Mouse (Mus musculus): Measurements from ENCODE around the gene Dclre1b. TPM values are rescaled to one million over a fixed set of nuclear protein-coding genes. Genes with fewer than 3 reads are reported as not detected.
"Not testable (repeated sequence)": the region's sequence is repeated elsewhere in the genome, so short reads cannot be mapped to it uniquely, and the experiment has no call there.

Dclre1b gene
- polyA plus RNA-seq, 2 experiments, result 11.4 to 32.2 TPM

- Histone ChIP-seq H3K9me3 (ENCODE audit: control insufficient read depth, low read length) (no peaks in the 10 kb centered on the region), H3K27ac (replicated peaks; ENCODE audit: low read depth, low read length) (no peak overlapping the region), H3K4me3 (replicated peaks; ENCODE audit: low read length) (no peak overlapping the region), H3K4me2 (replicated peaks; ENCODE audit: low read depth, low read length, severe bottlenecking) (no peak overlapping the region), H3K9ac (ENCODE audit: low read depth, low read length, severe bottlenecking) (no peak overlapping the region), H3K36me3 (ENCODE audit: control insufficient read depth, insufficient read depth, low read length) (no peaks in the 10 kb centered on the region), H3K4me1 (ENCODE audit: control insufficient read depth, insufficient read depth, low read length) (no peaks in the 10 kb centered on the region), H3K27me3 (ENCODE audit: control insufficient read depth, insufficient read depth, low read length) (no peaks in the 10 kb centered on the region)
- DNase-seq (ENCODE audit: low spot score) (no peak), ATAC-seq (ENCODE audit: low FRiP score, low read depth) (no peak)
- no peak for TF ChIP-seq POLR2A (IDR thresholded peaks at IDR 0.05; ENCODE audit: borderline replicate concordance, extremely low read depth, insufficient read depth, insufficient read length)
- 72% methylated on average over 7 of the region's 7 CpGs for WGBS
Measured at GRCm38 (mm10) chr3:103831146-103831545, 21.9 kb upstream of the Dclre1b start.

- not testable (repeated sequence) for H3K4me1 ChIP-seq (ENCODE audit: control insufficient read depth, insufficient read depth, low read length); H3K9ac ChIP-seq (ENCODE audit: low read depth, low read length, severe bottlenecking); H3K4me2 ChIP-seq (replicated peaks; ENCODE audit: low read depth, low read length, severe bottlenecking); H3K27me3 ChIP-seq (ENCODE audit: control insufficient read depth, insufficient read depth, low read length); H3K27ac ChIP-seq (replicated peaks; ENCODE audit: low read depth, low read length); H3K36me3 ChIP-seq (ENCODE audit: control insufficient read depth, insufficient read depth, low read length); ATAC-seq (ENCODE audit: low FRiP score, low read depth); H3K4me3 ChIP-seq (replicated peaks; ENCODE audit: low read length); H3K9me3 ChIP-seq (ENCODE audit: control insufficient read depth, low read length)
- DNase-seq (ENCODE audit: low spot score), result peak; percentile 25
- 43% methylated on average over 1 of the region's 1 CpGs for WGBS
Measured at GRCm38 (mm10) chr3:103830681-103831080, 21.4 kb upstream of the Dclre1b start.

DNA sequence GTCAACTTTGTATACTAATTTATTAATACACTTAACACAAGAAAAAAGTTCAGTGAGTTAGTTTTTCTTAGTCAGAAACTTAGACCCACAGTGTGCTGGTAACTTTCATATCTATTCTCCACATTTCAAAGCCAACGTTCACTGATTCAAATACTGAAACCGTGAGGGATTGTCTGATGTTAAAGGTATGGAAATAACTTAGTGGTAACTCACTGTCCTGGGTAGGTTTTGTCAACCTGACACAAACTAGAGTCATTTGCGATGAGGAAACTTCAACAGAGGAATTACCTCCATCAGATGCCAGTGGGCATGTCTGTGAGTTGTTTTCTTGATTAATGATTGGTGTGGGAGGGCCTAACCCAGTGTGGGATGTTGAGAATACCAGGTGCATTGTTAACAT, 19.8 kb upstream of the Dclre1b start:
- 90% methylated on average over 3 of the region's 3 CpGs for WGBS
- H3K4me2 ChIP-seq (replicated peaks; ENCODE audit: low read depth, low read length, severe bottlenecking), result no peak overlapping the region
- DNase-seq (ENCODE audit: low spot score) (no peak), ATAC-seq (ENCODE audit: low FRiP score, low read depth) (no peak)
- no peaks in the 10 kb centered on the region for H3K4me1 ChIP-seq (ENCODE audit: control insufficient read depth, insufficient read depth, low read length)
- H3K9me3 ChIP-seq (ENCODE audit: control insufficient read depth, low read length), result no peaks in the 10 kb centered on the region
- no peak overlapping the region for H3K9ac ChIP-seq (ENCODE audit: low read depth, low read length, severe bottlenecking)
- no peak for TF ChIP-seq POLR2A (IDR thresholded peaks at IDR 0.05; ENCODE audit: borderline replicate concordance, extremely low read depth, insufficient read depth, insufficient read length)
- H3K27ac ChIP-seq (replicated peaks; ENCODE audit: low read depth, low read length), result no peak overlapping the region
- H3K27me3 ChIP-seq (ENCODE audit: control insufficient read depth, insufficient read depth, low read length), result no peaks in the 10 kb centered on the region
- no peak overlapping the region for H3K4me3 ChIP-seq (replicated peaks; ENCODE audit: low read length)
- H3K36me3 ChIP-seq (ENCODE audit: control insufficient read depth, insufficient read depth, low read length), result no peaks in the 10 kb centered on the region

DNA sequence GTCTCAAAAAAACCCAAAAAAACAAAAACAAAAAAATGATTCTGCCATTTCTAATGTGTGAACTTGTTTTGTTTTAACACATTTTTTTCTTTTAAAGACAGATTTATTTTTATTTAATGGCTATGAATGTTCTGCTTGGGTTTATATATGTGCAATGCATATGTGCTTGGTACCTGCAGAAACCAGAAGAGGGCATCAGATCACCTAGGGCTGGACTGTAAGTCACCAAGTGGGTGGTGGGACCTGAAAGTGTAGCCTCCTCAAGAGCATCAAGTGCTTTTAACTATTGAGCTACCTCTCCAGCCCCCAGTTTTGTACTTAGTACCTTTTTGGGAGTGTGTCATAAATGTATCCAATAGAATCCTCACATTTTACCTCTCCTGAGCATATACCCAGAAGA, 18.3 kb upstream of the Dclre1b start:
- Histone ChIP-seq H3K4me3 (replicated peaks; ENCODE audit: low read length) (no peak overlapping the region), H3K4me2 (replicated peaks; ENCODE audit: low read depth, low read length, severe bottlenecking) (no peak overlapping the region), H3K9me3 (ENCODE audit: control insufficient read depth, low read length) (no peaks in the 10 kb centered on the region), H3K4me1 (ENCODE audit: control insufficient read depth, insufficient read depth, low read length) (no peaks in the 10 kb centered on the region), H3K9ac (ENCODE audit: low read depth, low read length, severe bottlenecking) (no peak overlapping the region), H3K27me3 (ENCODE audit: control insufficient read depth, insufficient read depth, low read length) (no peaks in the 10 kb centered on the region), H3K27ac (replicated peaks; ENCODE audit: low read depth, low read length) (no peak overlapping the region), H3K36me3 (ENCODE audit: control insufficient read depth, insufficient read depth, low read length) (peaks cover 4% of the 10 kb centered on the region; the same call in 1 of the 2 replicates)
- no peak for TF ChIP-seq POLR2A (IDR thresholded peaks at IDR 0.05; ENCODE audit: borderline replicate concordance, extremely low read depth, insufficient read depth, insufficient read length)
- DNase-seq (ENCODE audit: low spot score), result no peak
- no peak for ATAC-seq (ENCODE audit: low FRiP score, low read depth)

- no peak for TF ChIP-seq POLR2A (IDR thresholded peaks at IDR 0.05; ENCODE audit: borderline replicate concordance, extremely low read depth, insufficient read depth, insufficient read length)
- Histone ChIP-seq H3K4me3 (replicated peaks; ENCODE audit: low read length) (no peak overlapping the region), H3K36me3 (ENCODE audit: control insufficient read depth, insufficient read depth, low read length) (peaks cover 37% of the 10 kb centered on the region), H3K4me1 (ENCODE audit: control insufficient read depth, insufficient read depth, low read length) (peaks cover 7% of the 10 kb centered on the region), H3K4me2 (replicated peaks; ENCODE audit: low read depth, low read length, severe bottlenecking) (no peak overlapping the region), H3K9me3 (ENCODE audit: control insufficient read depth, low read length) (no peaks in the 10 kb centered on the region), H3K9ac (ENCODE audit: low read depth, low read length, severe bottlenecking) (no peak overlapping the region), H3K27me3 (ENCODE audit: control insufficient read depth, insufficient read depth, low read length) (no peaks in the 10 kb centered on the region), H3K27ac (replicated peaks; ENCODE audit: low read depth, low read length) (no peak overlapping the region)
- DNase-seq (ENCODE audit: low spot score), result no peak
- ATAC-seq (ENCODE audit: low FRiP score, low read depth), result no peak
- 90% methylated on average over 6 of the region's 6 CpGs for WGBS
Measured at GRCm38 (mm10) chr3:103810967-103811366, 1.7 kb upstream of the Dclre1b start.

- no peak for TF ChIP-seq POLR2A (IDR thresholded peaks at IDR 0.05; ENCODE audit: borderline replicate concordance, extremely low read depth, insufficient read depth, insufficient read length)
- DNase-seq (ENCODE audit: low spot score), result no peak
- no peaks in the 10 kb centered on the region for H3K9me3 ChIP-seq (ENCODE audit: control insufficient read depth, low read length)
Measured at GRCm38 (mm10) chr3:103809799-103810150, 531 bp upstream of the Dclre1b start.

More at GRCm38 (mm10) chr3:103809799-103810150, 531 bp upstream of the Dclre1b start:
- under 1% methylated on average over 14 of the region's 14 CpGs for WGBS
- Histone ChIP-seq H3K36me3 (ENCODE audit: control insufficient read depth, insufficient read depth, low read length) (peaks cover 38% of the 10 kb centered on the region), H3K27ac (replicated peaks; ENCODE audit: low read depth, low read length) (peak overlapping the region; percentile 79), H3K9ac (ENCODE audit: low read depth, low read length, severe bottlenecking) (peak overlapping the region; percentile 78), H3K4me2 (replicated peaks; ENCODE audit: low read depth, low read length, severe bottlenecking) (peak overlapping the region; percentile 75), H3K4me3 (replicated peaks; ENCODE audit: low read length) (peak overlapping the region; percentile 84), H3K27me3 (ENCODE audit: control insufficient read depth, insufficient read depth, low read length) (no peaks in the 10 kb centered on the region), H3K4me1 (ENCODE audit: control insufficient read depth, insufficient read depth, low read length) (peaks cover 7% of the 10 kb centered on the region)
- ATAC-seq (ENCODE audit: low FRiP score, low read depth), result peak; percentile 31

Measured in limb, embryonic 14.5 days (tissue).